Mouse (Mus musculus) brain, embryonic 18.5 days (tissue): ENCODE measurements around the gene Odc1.

Experiments
- DNase-seq: peaks from one replicate; pipeline ENCODE4 v3.0.0-alpha.2; 2012; ENCODE audit warnings: low read depth, low spot score

Gene Odc1

DNA sequence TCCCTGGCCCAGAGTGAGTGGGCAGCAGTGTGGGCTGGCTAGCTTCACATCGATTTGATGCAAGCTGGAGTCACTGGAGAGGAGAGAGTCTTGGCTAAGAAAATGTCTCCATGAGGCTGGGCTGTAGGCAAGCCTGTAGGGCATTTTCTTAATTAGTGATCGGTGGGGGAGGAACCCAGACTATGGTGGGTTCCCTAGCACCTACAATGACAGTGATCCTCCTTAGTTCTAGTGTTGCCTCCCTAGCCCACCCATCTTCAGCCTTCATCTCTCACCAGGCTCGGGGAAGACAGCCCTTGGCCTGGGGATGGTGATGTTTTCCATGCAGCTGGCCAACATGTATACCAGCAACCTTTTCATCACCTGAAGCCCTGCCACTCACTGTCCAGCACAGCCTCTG lies 43.8 kb downstream of the Odc1 start:
- no peak for DNase-seq

DNA sequence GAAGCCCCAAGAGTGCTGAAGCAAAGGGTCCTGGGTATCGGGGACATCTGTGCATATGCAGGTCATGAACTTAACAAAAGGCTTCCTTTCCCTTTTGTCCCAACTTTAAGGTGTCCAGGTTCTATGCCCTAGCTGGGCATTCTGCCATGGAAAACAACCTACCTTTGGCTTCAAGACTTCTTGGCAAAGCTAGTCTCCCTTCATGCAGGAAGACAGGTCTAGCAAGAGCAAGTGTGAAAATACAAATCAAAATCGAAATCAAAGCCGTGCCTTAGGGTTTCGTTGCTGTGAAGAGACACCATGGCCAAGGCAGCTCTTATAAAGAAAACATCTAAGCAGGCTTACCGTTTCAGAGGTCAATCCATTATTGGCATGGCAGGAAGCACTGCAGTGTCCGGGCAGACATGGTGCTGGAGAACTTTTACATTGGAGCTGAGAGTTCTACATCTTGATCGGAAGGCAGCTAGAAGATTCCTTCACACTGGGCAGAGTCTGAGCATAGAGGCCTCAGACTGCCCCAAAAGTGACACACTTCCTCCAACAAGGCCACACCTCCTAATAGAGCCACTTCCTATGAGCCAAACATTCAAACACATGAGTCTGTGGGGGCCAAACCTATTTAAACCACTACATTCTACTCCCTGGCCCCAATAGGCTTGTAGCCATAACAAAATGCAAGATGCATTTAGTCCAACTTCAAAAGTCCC lies 44.5 kb downstream of the Odc1 start:
- DNase-seq, result no peak

DNA sequence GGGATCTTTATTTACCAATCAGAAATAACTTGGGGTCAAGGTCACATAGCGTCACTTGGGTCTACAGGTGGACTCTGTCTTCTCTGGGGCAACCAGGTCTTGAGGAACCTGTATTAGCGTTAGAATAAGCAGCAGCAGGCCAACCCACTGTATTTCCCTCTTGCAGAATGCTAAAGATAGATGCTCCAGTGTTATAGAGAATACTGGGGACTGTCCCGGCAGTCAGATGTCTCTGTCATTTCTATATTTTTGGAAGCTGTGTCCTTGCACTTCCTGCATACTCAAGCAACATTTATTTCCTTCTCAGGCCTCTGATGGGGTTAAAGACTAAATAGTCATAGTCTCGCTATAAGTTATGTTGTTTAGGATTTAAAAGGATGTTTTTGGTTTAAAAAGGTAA lies 46.7 kb downstream of the Odc1 start:
- DNase-seq, result no peak

DNA sequence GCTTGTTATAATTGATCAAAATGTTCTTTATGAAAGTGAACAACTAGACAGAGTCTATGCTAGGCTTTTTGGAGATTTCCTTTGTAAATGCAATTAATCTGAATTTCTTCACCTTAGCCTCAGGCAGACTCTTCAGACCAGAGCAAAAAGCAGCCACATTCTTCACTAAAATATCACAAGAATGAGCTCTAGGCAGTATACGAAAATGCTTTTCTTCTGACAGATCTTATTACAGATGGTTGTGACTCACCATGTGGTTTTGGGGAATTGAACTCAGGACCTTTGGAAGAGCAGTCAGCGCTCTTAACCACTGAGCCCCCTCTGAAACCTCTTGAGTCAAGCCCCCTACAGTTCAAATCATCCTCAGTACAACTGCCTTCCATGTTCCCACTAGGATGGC lies 49.4 kb downstream of the Odc1 start:
- DNase-seq, result no peak

DNA sequence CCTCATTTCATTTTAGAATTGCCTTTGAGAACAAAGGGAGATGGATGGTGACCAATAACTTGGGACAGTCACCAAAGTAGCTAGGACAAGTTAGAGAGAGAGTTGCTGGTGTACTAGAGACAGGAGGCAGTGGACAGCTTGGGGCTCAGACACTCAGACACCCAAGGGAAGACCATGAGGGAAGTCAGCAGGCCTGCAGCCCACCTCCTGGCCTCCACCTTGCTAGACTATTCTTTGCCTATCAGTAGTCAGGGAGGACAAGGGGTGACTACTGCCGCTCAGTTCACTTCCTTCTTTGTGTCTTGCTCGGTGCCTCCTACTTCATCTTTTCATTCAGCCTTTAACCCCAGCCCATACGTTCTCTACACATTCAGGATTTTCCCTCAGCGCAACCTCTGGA lies 50.1 kb downstream of the Odc1 start:
- DNase-seq, result no peak

DNA sequence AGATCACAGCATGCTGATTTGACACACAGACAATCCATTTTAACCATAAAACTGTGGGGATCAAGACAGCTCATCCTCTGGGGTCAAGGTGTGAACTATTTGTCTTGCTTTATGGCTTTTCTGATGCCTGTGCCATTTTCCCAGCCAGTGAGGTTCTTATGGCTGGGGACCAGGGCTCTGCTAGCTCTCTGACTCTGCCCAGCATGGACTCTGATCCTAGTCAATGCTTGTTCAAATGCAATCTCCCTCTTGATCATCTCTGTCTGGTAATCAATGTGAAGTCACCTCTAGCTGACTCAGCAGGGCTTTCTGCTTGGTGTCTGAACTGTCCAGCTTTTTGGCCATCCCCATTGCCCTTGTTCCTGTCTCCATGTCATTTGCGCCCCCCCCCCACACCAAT lies 50.6 kb downstream of the Odc1 start:
- no peak for DNase-seq
